Mouse (Mus musculus): Measurements from ENCODE around the gene Bcl2. TPM values are rescaled to one million over a fixed set of nuclear protein-coding genes. Genes with fewer than 3 reads are reported as not detected.

The Bcl2 gene
- total and polyA plus RNA-seq, 2 experiments from 2014 or later = 3.3 to 3.6 TPM

GRCm38 (mm10) chr1:106658293-106658847 is 55.7 kb downstream of the Bcl2 start:
- H3K4me2 ChIP-seq (ENCODE audit: low read depth, low read length) = no peak overlapping the region
- DNase-seq (ENCODE audit: low spot score) (no peak), ATAC-seq (ENCODE audit: insufficient read depth, low read depth) (no peak)
- H3K4me1 ChIP-seq (ENCODE audit: control insufficient read depth, insufficient read depth) = no peaks in the 10 kb centered on the region
- TF ChIP-seq EP300 (IDR thresholded peaks at IDR 0.05; ENCODE audit: low read depth) (no peak), CTCF (IDR thresholded peaks at IDR 0.05; ENCODE audit: low read depth) (no peak)
- H3K9me3 ChIP-seq (replicated peaks; ENCODE audit: control insufficient read depth, low read length) = no peaks in the 10 kb centered on the region
- H3K27me3 ChIP-seq (ENCODE audit: control insufficient read depth, insufficient read depth, low read length) = no peaks in the 10 kb centered on the region
- H3K9ac ChIP-seq (replicated peaks; ENCODE audit: low read depth, low read length) = no peak overlapping the region
- no peak overlapping the region for H3K27ac ChIP-seq (ENCODE audit: low read depth)
- no peak overlapping the region for H3K4me3 ChIP-seq (ENCODE audit: low read depth, low read length)
- H3K36me3 ChIP-seq (replicated peaks; ENCODE audit: control insufficient read depth, insufficient read depth, low read length) = no peaks in the 10 kb centered on the region
- 81% methylated on average over 5 of the region's 5 CpGs for WGBS

GRCm38 (mm10) chr1:106656207-106656738 is 57.8 kb downstream of the Bcl2 start:
- Histone ChIP-seq H3K4me1 (ENCODE audit: control insufficient read depth, insufficient read depth) (peaks cover 7% of the 10 kb centered on the region; the same call in 1 of the 2 replicates), H3K9ac (replicated peaks; ENCODE audit: low read depth, low read length) (no peak overlapping the region), H3K36me3 (replicated peaks; ENCODE audit: control insufficient read depth, insufficient read depth, low read length) (no peaks in the 10 kb centered on the region), H3K27me3 (ENCODE audit: control insufficient read depth, insufficient read depth, low read length) (no peaks in the 10 kb centered on the region), H3K4me3 (ENCODE audit: low read depth, low read length) (no peak overlapping the region), H3K27ac (ENCODE audit: low read depth) (no peak overlapping the region), H3K4me2 (ENCODE audit: low read depth, low read length) (no peak overlapping the region), H3K9me3 (replicated peaks; ENCODE audit: control insufficient read depth, low read length) (no peaks in the 10 kb centered on the region)
- ATAC-seq (ENCODE audit: insufficient read depth, low read depth) = no peak
- WGBS = 78% methylated on average over 5 of the region's 5 CpGs
- no peak for TF ChIP-seq CTCF (IDR thresholded peaks at IDR 0.05; ENCODE audit: low read depth)
- TF ChIP-seq EP300 (IDR thresholded peaks at IDR 0.05; ENCODE audit: low read depth) = no peak
- DNase-seq (ENCODE audit: low spot score) = no peak

- Histone ChIP-seq H3K4me1 (ENCODE audit: control insufficient read depth, insufficient read depth) (peaks cover 7% of the 10 kb centered on the region; the same call in 1 of the 2 replicates), H3K9ac (replicated peaks; ENCODE audit: low read depth, low read length) (no peak overlapping the region), H3K36me3 (replicated peaks; ENCODE audit: control insufficient read depth, insufficient read depth, low read length) (no peaks in the 10 kb centered on the region), H3K4me3 (ENCODE audit: low read depth, low read length) (no peak overlapping the region), H3K4me2 (ENCODE audit: low read depth, low read length) (no peak overlapping the region), H3K27me3 (ENCODE audit: control insufficient read depth, insufficient read depth, low read length) (no peaks in the 10 kb centered on the region), H3K27ac (ENCODE audit: low read depth) (no peak overlapping the region), H3K9me3 (replicated peaks; ENCODE audit: control insufficient read depth, low read length) (no peaks in the 10 kb centered on the region)
- no peak for DNase-seq (ENCODE audit: low spot score)
- 94% methylated on average over 6 of the region's 6 CpGs for WGBS
- TF ChIP-seq CTCF (IDR thresholded peaks at IDR 0.05; ENCODE audit: low read depth) (no peak), EP300 (IDR thresholded peaks at IDR 0.05; ENCODE audit: low read depth) (no peak)
- ATAC-seq (ENCODE audit: insufficient read depth, low read depth) = no peak
Observed at GRCm38 (mm10) chr1:106654254-106654653, 59.8 kb downstream of the Bcl2 start.

GRCm38 (mm10) chr1:106653441-106653860 is 60.6 kb downstream of the Bcl2 start:
- Histone ChIP-seq H3K9ac (replicated peaks; ENCODE audit: low read depth, low read length) (no peak overlapping the region), H3K4me1 (ENCODE audit: control insufficient read depth, insufficient read depth) (peaks cover 7% of the 10 kb centered on the region; the same call in 1 of the 2 replicates), H3K4me3 (ENCODE audit: low read depth, low read length) (no peak overlapping the region), H3K9me3 (replicated peaks; ENCODE audit: control insufficient read depth, low read length) (no peaks in the 10 kb centered on the region), H3K4me2 (ENCODE audit: low read depth, low read length) (no peak overlapping the region), H3K27ac (ENCODE audit: low read depth) (0 out of 2 replicates have a peak overlapping the region, but pooled peaks have one; percentile 40), H3K36me3 (replicated peaks; ENCODE audit: control insufficient read depth, insufficient read depth, low read length) (no peaks in the 10 kb centered on the region), H3K27me3 (ENCODE audit: control insufficient read depth, insufficient read depth, low read length) (no peaks in the 10 kb centered on the region)
- WGBS = 27% methylated on average over 4 of the region's 4 CpGs
- no peak for DNase-seq (ENCODE audit: low spot score)
- ATAC-seq (ENCODE audit: insufficient read depth, low read depth) = peak; percentile 36; the same call in 1 of the 2 replicates
- no peak for TF ChIP-seq EP300 (IDR thresholded peaks at IDR 0.05; ENCODE audit: low read depth)
- no peak for TF ChIP-seq CTCF (IDR thresholded peaks at IDR 0.05; ENCODE audit: low read depth)

- H3K36me3 ChIP-seq (replicated peaks; ENCODE audit: control insufficient read depth, insufficient read depth, low read length) = no peaks in the 10 kb centered on the region
- no peak overlapping the region for H3K27ac ChIP-seq (ENCODE audit: low read depth)
- H3K27me3 ChIP-seq (ENCODE audit: control insufficient read depth, insufficient read depth, low read length) = no peaks in the 10 kb centered on the region
- no peak overlapping the region for H3K9ac ChIP-seq (replicated peaks; ENCODE audit: low read depth, low read length)
- no peak for TF ChIP-seq CTCF (IDR thresholded peaks at IDR 0.05; ENCODE audit: low read depth)
- ATAC-seq (ENCODE audit: insufficient read depth, low read depth) (no peak), DNase-seq (ENCODE audit: low spot score) (no peak)
- no peak overlapping the region for H3K4me3 ChIP-seq (ENCODE audit: low read depth, low read length)
- peaks cover 7% of the 10 kb centered on the region; the same call in 1 of the 2 replicates for H3K4me1 ChIP-seq (ENCODE audit: control insufficient read depth, insufficient read depth)
- H3K4me2 ChIP-seq (ENCODE audit: low read depth, low read length) = no peak overlapping the region
- WGBS = 83% methylated on average over 7 of the region's 7 CpGs
- no peaks in the 10 kb centered on the region for H3K9me3 ChIP-seq (replicated peaks; ENCODE audit: control insufficient read depth, low read length)
Observed at GRCm38 (mm10) chr1:106651211-106651610, 62.9 kb downstream of the Bcl2 start.

GRCm38 (mm10) chr1:106650427-106650826 is 63.6 kb downstream of the Bcl2 start:
- TF ChIP-seq EP300 (IDR thresholded peaks at IDR 0.05; ENCODE audit: low read depth) (no peak), CTCF (IDR thresholded peaks at IDR 0.05; ENCODE audit: low read depth) (no peak)
- Histone ChIP-seq H3K4me1 (ENCODE audit: control insufficient read depth, insufficient read depth) (peaks cover 7% of the 10 kb centered on the region; the same call in 1 of the 2 replicates), H3K4me3 (ENCODE audit: low read depth, low read length) (no peak overlapping the region), H3K9me3 (replicated peaks; ENCODE audit: control insufficient read depth, low read length) (no peaks in the 10 kb centered on the region), H3K9ac (replicated peaks; ENCODE audit: low read depth, low read length) (no peak overlapping the region), H3K27me3 (ENCODE audit: control insufficient read depth, insufficient read depth, low read length) (no peaks in the 10 kb centered on the region), H3K36me3 (replicated peaks; ENCODE audit: control insufficient read depth, insufficient read depth, low read length) (no peaks in the 10 kb centered on the region), H3K27ac (ENCODE audit: low read depth) (no peak overlapping the region), H3K4me2 (ENCODE audit: low read depth, low read length) (no peak overlapping the region)
- no peak for DNase-seq (ENCODE audit: low spot score)
- no peak for ATAC-seq (ENCODE audit: insufficient read depth, low read depth)
- WGBS = 83% methylated on average over 4 of the region's 4 CpGs

Data from heart, postnatal 0 days (tissue).